Mouse (Mus musculus): ENCODE results near the gene Gm48552. TPM values are rescaled to one million over a fixed set of nuclear protein-coding genes. Genes with fewer than 3 reads are reported as not detected.

The Gm48552 gene
- 3.1 and 5.6 TPM in 2 replicates for polyA plus RNA-seq (2012; rRNA removed)

GRCm38 (mm10) chr10:81388505-81389055, at the start of gene Gm48552:
TSS of gene Gm48552 (plus strand) at chr10:81389005.
- no peak for DNase-seq (ENCODE audit: low read depth)

DNA sequence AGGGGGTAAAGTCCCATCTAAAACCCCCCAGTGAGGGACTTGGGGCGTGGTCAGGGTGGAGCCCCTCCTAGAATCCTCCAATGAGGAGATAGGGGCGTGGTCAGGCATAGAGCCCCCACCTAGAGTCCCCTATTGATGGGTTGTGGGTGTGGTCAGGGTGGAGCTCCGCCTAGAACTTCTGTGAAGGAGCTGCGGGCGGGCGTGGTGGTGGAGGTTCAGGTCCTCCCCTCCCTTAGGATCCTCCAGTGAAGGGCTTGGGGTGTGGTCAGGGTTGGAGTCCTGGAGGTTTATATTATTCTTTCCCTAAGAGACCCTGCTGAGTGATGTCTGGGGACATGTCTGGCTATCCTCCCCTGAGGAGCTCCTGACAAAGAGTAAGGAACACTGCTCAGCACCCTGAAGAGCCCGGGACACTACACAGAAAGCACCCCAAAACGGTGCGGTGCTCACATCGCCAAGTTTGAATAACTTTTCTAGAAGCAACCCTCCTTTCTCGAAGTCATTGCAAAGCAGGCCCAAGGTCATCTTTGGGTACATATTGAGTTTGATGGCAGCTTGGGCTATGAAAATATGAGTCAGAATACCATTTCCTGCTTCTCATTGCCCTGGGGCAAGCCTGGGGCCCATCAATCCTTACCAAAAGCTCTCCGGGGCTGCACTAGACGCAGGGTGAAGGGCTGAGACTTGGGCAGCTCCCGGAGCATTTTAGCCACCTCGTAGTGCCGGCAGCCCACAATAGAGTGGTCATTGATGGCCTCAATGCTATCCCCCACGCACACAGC, 48.1 kb upstream of the Gm48552 start:
- no peak for DNase-seq (ENCODE audit: low read depth)

- no peak for DNase-seq (ENCODE audit: low read depth)
Observed at GRCm38 (mm10) chr10:81341333-81341949, 47.4 kb upstream of the Gm48552 start.

DNA sequence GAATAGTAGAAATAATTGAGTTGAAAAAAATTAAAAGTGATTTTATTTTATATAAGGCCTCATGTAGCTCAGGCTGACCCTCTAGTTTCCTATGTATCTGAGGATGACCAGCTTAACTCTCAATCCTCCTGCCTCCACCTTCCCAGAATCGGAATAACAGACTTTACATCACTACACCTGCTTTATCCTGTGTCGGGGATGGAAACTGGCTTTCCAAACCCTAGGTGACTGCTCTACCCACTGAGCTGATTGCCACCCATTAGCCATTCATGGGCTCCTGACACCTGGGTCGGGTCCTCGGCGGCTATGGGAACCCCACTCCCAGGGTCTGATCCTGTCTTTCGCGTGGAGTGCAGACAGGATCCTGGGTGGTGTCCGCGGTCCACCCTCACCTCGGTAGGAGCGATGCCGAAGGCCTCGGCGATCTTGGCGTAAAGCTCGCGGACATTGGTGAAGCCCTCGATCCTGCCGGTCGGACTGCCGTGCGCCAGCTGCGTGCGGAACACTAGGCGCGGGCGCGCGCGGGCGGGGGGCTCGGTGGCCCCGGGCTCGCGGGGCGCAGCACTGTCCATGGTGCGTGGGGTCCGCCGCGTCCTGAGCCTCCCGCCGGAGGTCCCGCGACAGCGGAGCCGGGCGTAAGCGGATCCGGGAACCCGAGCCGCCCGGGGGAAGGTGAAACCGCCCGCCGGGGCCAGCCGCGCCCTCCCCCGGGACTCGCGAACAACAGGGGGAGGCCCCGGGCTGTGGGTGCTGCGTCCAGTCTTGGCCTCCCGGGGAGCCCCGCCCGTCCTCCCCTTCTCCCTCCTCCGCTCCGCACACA, 45.9 kb upstream of the Gm48552 start, which contains the start of gene Gipc3:
Gene Gipc3, minus strand, starts transcription at position 581 of the 820 bp plus-strand sequence.
- DNase-seq (ENCODE audit: low read depth), result no peak

- no peak for DNase-seq (ENCODE audit: low read depth)
Observed at GRCm38 (mm10) chr10:81344421-81345161, 44.2 kb upstream of the Gm48552 start.

DNA sequence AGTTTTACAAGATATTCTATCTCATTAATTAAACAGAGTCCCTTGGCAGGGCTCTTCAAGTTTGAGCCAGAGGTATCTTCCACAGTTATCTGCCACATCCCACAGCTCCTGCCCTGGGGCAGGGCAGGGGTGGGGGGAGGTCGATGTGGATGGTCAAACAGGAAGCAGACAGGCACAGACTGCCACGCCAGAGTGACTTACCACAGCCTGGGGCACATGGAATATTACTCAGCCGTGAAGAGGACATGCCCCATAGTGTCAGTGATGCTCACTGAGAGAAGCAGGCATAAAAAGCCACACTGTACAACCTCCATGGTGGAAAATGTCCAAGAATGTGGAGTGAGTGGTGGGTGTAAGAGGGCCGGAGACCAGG, 43.7 kb upstream of the Gm48552 start:
- DNase-seq (ENCODE audit: low read depth), result no peak

DNA sequence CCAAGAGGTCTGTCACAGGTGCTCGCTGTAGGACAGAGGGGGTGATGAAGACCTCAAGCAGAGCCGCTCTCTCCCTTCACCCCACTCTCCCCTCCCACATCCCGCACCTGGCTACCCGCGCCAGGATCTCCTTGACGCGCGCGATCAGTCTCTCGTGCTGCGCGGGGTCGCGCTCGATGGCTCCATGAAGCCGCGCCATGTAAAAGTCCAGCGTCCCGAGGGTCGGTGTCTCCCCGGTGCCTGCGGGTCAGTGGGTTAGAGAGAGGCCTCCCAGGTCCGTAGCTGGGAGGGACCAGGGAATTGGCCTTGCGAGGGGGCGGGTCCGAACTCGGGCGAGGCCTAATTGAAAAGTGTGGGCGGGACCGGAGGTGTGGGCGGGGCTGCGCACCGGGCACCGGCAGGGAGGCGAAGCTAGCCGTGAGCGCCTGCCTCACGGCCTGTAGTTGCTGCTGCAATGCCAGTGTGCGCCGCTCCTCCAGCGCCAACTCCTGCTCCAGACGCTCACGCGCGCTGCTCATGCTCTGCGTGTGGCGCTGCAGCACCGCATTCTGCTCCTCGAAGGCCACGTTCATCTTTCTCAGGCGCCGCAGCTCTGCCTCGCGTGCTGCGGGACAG, 42.2 kb upstream of the Gm48552 start:
- no peak for DNase-seq (ENCODE audit: low read depth)

DNA sequence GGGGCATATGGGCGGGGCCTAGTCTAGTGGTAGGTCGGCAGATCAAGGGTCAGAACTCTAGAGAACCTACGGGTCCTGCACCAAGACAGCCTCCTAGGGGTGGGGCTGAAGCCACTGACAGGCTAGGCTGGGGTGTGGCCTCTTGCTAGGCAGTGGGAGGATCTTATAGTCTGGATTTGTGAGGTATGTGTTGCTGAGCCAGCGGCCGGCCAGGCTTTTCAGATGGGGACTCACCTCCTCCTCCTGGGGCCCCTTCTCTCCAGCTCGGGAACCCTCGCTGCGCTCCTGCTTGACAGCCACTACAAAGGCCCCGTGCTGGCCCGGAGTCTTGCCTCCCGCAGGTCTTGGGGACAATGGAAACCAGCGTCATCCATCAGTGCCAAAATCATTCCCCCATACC, 39.7 kb upstream of the Gm48552 start:
- DNase-seq (ENCODE audit: low read depth), result no peak

GRCm38 (mm10) chr10:81349961-81350350, 38.8 kb upstream of the Gm48552 start:
- no peak for DNase-seq (ENCODE audit: low read depth)

DNA sequence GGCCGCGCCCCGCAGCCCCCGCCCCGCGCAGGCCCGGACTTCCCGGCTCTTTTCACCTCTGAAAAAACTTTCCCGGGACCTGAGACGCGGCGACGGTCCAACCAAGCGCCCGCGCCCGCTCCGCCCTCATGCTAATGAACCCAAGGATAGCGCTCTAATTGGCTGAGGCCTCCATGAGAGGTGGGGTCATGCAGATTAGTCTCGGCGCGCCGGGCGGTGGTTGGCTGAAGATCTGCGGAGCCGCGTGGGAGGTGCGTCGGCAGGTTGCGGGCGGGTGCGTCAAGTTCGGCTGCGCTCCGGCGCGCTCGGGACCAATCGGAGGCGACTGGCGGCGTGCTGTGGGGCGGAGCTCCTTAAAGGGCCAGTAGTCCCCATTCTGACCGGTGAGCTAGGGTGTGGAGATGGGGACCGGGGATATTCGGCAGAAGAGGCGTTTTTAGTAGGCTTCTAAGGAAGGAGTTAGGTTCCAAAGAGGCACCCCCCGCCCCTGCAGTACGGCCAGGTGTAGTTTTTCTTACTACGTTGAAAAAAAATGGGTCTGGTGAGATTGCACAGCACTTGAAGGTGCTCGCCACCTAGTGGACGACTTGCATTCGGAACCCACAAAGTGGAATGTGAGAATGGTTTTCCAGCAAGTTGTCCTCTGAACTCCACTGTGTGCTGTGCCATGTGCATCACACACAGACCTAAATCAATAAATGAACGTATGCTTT, 38.3 kb upstream of the Gm48552 start, which contains the start of gene Hmg20b:
Gene Hmg20b, minus strand, starts transcription at position 130 of the 713 bp plus-strand sequence.
- peak; percentile 70 for DNase-seq (ENCODE audit: low read depth)

DNA sequence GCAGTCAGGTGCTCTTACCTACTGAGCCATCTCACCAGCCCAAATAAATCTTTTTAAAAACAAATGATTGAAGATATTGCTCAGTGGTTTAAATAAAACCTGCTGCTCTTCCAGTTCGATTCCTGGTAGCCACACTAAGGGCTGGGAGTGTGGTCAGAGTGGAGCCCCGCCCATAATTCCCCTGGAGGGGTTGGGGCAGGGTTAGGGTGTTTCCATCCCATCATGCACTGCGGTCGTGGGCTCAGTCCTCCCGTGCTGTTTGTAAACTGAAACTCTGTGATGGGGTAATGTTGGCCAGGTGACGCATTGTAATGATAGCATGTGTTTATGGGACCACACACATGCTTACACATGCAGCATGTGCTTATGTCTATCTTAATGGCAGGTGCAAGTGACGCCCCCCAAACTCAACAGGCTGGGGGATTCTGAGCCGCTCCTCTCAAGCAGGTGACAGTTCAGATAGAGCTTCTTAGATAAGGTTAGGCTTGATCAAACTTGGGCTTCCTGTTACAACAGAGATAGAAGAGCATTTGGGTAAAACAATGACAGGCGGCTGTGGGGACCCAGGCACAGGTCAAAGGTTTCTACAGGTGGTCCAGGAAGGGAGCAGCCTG, 37.0 kb upstream of the Gm48552 start:
- no peak for DNase-seq (ENCODE audit: low read depth)

- no peak for DNase-seq (ENCODE audit: low read depth)
Observed at GRCm38 (mm10) chr10:81354738-81355477, 33.9 kb upstream of the Gm48552 start.

- no peak for DNase-seq (ENCODE audit: low read depth)
Observed at GRCm38 (mm10) chr10:81355533-81355932, 33.3 kb upstream of the Gm48552 start.

DNA sequence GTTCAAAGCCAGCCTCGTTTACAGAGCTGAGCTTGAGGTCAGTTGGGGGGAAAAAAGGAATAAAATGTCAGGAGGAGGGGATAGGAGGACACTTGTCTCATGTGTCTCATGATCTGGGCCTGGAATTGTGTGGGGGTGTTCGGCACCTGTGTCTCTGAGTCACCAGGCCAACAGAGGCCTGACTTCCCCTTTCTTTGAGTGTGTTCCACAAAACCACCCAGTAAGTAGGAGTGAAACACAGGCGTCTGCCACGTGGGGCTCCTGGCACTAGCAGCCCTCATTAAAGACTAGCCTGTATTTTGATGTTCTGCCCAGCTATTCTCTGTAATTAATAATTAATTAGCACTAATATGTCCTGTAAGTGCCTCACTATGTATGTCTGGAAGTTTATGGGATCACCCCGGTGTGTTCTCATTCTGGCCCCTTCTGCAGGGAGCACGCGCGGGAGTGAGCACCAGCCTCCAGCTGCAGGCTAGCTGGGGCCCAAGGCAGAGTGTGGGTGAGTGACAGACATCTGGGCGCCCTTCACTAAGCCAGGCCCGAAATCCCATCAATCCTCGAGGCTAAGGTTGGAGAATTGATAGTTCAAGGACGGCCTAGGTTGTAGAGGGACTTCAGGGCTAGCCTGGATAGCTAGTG, 32.3 kb upstream of the Gm48552 start:
- DNase-seq (ENCODE audit: low read depth), result no peak

DNA sequence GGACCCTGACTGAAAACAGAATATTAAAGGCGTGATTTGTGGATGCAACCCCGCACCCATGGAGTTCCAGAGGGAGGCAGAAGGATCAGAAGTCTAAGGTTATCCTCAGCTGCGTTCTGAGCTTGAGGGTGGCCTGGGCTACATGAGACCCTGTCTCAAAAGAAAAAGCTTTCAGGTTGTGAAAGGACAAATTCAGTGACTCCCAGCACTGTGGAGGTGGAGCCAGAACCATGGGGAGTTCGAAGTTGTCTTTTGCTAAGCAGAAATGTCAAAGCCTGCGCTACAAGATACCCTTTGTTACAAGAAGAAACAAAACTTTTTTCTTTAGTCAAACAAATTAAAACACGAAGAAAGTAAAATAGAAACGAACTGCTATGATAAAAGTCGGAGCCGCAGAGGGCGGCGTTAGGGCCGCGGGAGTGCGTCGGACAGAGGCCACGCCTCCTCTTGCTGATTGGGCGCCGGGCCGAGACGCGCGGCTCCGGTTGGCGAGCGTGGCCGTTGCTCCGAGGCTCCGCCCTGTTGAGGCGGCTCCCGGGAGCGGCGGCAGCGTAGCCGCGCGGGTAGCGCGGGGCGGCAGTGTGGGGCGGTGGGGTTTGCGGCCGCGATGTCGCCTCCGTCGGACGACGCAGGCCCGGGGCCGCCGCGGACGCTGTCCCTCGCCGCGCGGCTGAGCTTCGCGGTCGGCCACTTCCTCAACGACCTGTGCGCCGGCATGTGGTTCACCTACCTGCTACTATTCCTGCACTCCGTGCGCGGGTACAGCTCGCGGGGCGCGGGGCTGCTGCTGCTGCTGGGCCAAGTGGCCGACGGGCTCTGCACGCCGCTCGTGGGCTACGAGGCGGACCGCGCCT, 31.6 kb upstream of the Gm48552 start, which contains the start of gene Mfsd12:
Gene Mfsd12, plus strand, starts transcription at position 501 of the 854 bp plus-strand sequence.
- no peak for DNase-seq (ENCODE audit: low read depth)

DNA sequence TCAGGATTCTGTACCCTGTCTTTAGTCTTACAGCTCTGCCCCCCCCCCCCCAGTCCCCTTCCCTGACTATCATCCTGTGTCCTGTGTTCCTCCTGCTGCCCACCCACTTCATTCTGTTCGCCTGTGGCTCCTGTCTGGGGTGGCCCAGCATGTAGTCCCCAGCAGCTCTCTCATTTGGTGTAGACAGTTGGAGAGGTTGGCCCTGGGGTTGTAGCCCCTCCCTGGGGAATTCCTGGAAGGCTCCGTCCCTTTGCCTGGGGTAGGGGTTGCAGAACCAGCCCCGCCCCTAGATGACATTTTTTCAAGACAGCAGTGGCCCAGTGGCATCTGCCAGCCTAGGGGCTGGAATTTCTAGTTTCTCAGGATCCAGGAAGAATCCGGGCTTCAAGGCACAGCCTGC, 30.6 kb upstream of the Gm48552 start:
- no peak for DNase-seq (ENCODE audit: low read depth)

- DNase-seq (ENCODE audit: low read depth), result no peak
Observed at GRCm38 (mm10) chr10:81358841-81359240, 30.0 kb upstream of the Gm48552 start.

DNA sequence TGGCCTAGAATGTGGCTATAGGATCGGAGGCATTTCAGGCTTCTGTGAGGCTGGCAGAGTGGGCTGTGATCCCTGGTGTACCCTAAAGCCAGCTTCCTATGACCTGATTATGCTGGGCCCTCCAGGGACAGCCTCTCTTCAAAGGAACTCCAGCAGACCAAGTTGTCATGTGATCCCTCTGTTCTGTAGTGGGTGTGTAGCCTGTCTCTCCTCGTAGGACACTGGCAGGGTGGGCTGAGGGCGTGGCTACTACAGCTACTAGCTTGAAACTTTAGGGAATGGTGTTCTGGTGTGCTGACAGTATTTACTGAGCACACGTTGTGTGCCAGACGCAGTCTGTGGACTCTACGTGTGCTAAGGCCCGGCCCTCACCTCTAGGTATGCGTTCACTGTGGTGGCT, 28.1 kb upstream of the Gm48552 start:
- no peak for DNase-seq (ENCODE audit: low read depth)
